ENCODE assay signal across 10 mouse cellular contexts in genomic region chr7:103806856-103807255, GRCm38 (mm10). TPM values are rescaled to one million over a fixed set of nuclear protein-coding genes. Genes with fewer than 3 reads are reported as not detected.
A peak's percentile ranks its signal among the peaks of the same experiment; 100 is the strongest.
DNase-seq lines count a peak whose midpoint lies in the region; ATAC-seq and TF ChIP-seq lines count a peak whose summit lies in the region.
"Had no signal": no experiment of that assay in that cellular context is flagged by ENCODE, and none has a peak within 500 bp of the region (broad histone marks: within the 10 kb centered on the region; RNA-seq: fewer than 3 reads in every experiment).

No protein-coding gene starts in this region.

- H3K9me3 ChIP-seq in neural tube, embryonic 15.5 days (replicated peaks) = no peaks in the 10 kb centered on the region
- no peaks in the 10 kb centered on the region for H3K9me3 ChIP-seq in intestine, postnatal 0 days (ENCODE audit: control insufficient read depth)
- H3K9me3 ChIP-seq in forebrain, embryonic 16.5 days (ENCODE audit: control insufficient read depth, low read length) = no peaks in the 10 kb centered on the region

- DNase-seq in gastrocnemius, adult 2 months = no peak
- DNase-seq in gastrocnemius, postnatal 25 days = no peak
- DNase-seq in neural tube, embryonic 10.5 days (ENCODE audit: extremely low spot score, low spot score) = peak; percentile 14
- peak; percentile 61 for DNase-seq in ZHBTc4 (ENCODE audit: low read depth, low spot score)
- DNase-seq in splenic B cell, adult 2 months (ENCODE audit: low read depth, low spot score) = peak; percentile 68

- TF ChIP-seq CTCF in gastrocnemius, adult 2 months (IDR thresholded peaks at IDR 0.05) = peak; percentile 45
- TF ChIP-seq CTCF in intestine, postnatal 0 days (IDR thresholded peaks at IDR 0.05; ENCODE audit: low read depth) = peak; percentile 73

- no peak overlapping the region for H3K4me3 ChIP-seq in gastrocnemius, adult 2 months
- H3K4me3 ChIP-seq in neural tube, embryonic 15.5 days (replicated peaks) = no peak overlapping the region
- no peak overlapping the region for H3K4me3 ChIP-seq in intestine, postnatal 0 days (ENCODE audit: low read depth, low read length)
- H3K4me3 ChIP-seq in forebrain, embryonic 16.5 days (replicated peaks; ENCODE audit: low read length) = no peak overlapping the region

- no peaks in the 10 kb centered on the region for H3K27me3 ChIP-seq in neural tube, embryonic 15.5 days (replicated peaks)
- no peaks in the 10 kb centered on the region for H3K27me3 ChIP-seq in intestine, postnatal 0 days (replicated peaks; ENCODE audit: control insufficient read depth, insufficient read depth, low read length)
- no peaks in the 10 kb centered on the region for H3K27me3 ChIP-seq in splenic B cell, adult 2 months (ENCODE audit: control insufficient read depth, insufficient read depth, low read length, poor library complexity, severe bottlenecking)
- no peaks in the 10 kb centered on the region for H3K27me3 ChIP-seq in forebrain, embryonic 16.5 days (replicated peaks; ENCODE audit: control insufficient read depth, insufficient read depth, low read length)

- no peak overlapping the region for H3K4me2 ChIP-seq in neural tube, embryonic 15.5 days
- H3K4me2 ChIP-seq in intestine, postnatal 0 days (replicated peaks; ENCODE audit: low read depth) = no peak overlapping the region
- no peak overlapping the region for H3K4me2 ChIP-seq in forebrain, embryonic 16.5 days (ENCODE audit: low read length)

- no peak overlapping the region for H3K27ac ChIP-seq in gastrocnemius, adult 2 months
- H3K27ac ChIP-seq in neural tube, embryonic 15.5 days (replicated peaks) = no peak overlapping the region
- H3K27ac ChIP-seq in intestine, postnatal 0 days (ENCODE audit: low read depth, low read length) = no peak overlapping the region
- no peak overlapping the region for H3K27ac ChIP-seq in forebrain, embryonic 16.5 days (ENCODE audit: low read length)

- no peak for ATAC-seq in neural tube, embryonic 15.5 days (ENCODE audit: low FRiP score)
- ATAC-seq in intestine, postnatal 0 days = no peak
- ATAC-seq in forebrain, embryonic 16.5 days = no peak

- H3K9ac ChIP-seq in neural tube, embryonic 15.5 days (replicated peaks) = no peak overlapping the region
- no peak overlapping the region for H3K9ac ChIP-seq in intestine, postnatal 0 days (ENCODE audit: low read depth, low read length)
- H3K9ac ChIP-seq in forebrain, embryonic 16.5 days (replicated peaks; ENCODE audit: low read depth, low read length) = no peak overlapping the region

- no peaks in the 10 kb centered on the region for H3K4me1 ChIP-seq in neural tube, embryonic 15.5 days
- H3K4me1 ChIP-seq in intestine, postnatal 0 days (replicated peaks; ENCODE audit: control insufficient read depth, insufficient read depth, low read length) = no peaks in the 10 kb centered on the region
- H3K4me1 ChIP-seq in forebrain, embryonic 16.5 days (replicated peaks; ENCODE audit: control insufficient read depth, insufficient read depth, low read length) = no peaks in the 10 kb centered on the region

- no peaks in the 10 kb centered on the region for H3K36me3 ChIP-seq in neural tube, embryonic 15.5 days
- no peaks in the 10 kb centered on the region for H3K36me3 ChIP-seq in intestine, postnatal 0 days (ENCODE audit: control insufficient read depth, insufficient read depth)
- H3K36me3 ChIP-seq in splenic B cell, adult 2 months (ENCODE audit: control insufficient read depth, insufficient read depth, low read length, poor library complexity, severe bottlenecking) = no peaks in the 10 kb centered on the region
- no peaks in the 10 kb centered on the region for H3K36me3 ChIP-seq in forebrain, embryonic 16.5 days (ENCODE audit: control insufficient read depth, insufficient read depth)

- intact Hi-C loops in gastrocnemius, adult 2 months (cut with DNase I) = no loop called here

- WGBS in neural tube, embryonic 15.5 days = 75% methylated on average over 1 of the region's 1 CpGs
- WGBS in intestine, postnatal 0 days = 57% methylated on average over 1 of the region's 1 CpGs
- 56% methylated on average over 1 of the region's 1 CpGs for WGBS in forebrain, embryonic 16.5 days

RNA-seq across cellular contexts. Expression of gene Hbb-bt, which starts 6.9 kb away (rescaled TPM):
- 10 to 100 TPM; 20.6 to 29.2 TPM for total RNA-seq in gastrocnemius, adult 2 months (2021)
- total RNA-seq in gastrocnemius, postnatal 25 days (2021) = 100 to 1,000 TPM in 1 of 2 experiments, 10 to 100 TPM in 1; 60.5 to 281 TPM
- 1,593 and 1,794 TPM in 2 replicates for polyA plus RNA-seq in neural tube, embryonic 15.5 days (2015; fragmentation: Nextera tagmentation; extraction: Ambion mirVana)
- 164 and 228 TPM in 2 replicates for polyA plus RNA-seq in intestine, postnatal 0 days (2015; fragmentation: Nextera tagmentation; extraction: Ambion mirVana)
- 1,171 and 1,472 TPM in 2 replicates for polyA plus RNA-seq in forebrain, embryonic 16.5 days (2015; fragmentation: Nextera tagmentation; extraction: Ambion mirVana)

RNA-seq across cellular contexts. Expression of gene Olfr67, which starts 15.2 kb away (rescaled TPM):
- not detected for total RNA-seq in gastrocnemius, adult 2 months (2021)
- total RNA-seq in gastrocnemius, postnatal 25 days (2021) = not detected
- not detected in 2 replicates for polyA plus RNA-seq in neural tube, embryonic 15.5 days (2015; fragmentation: Nextera tagmentation; extraction: Ambion mirVana)
- polyA plus RNA-seq in intestine, postnatal 0 days (2015; fragmentation: Nextera tagmentation; extraction: Ambion mirVana) = not detected in 2 replicates
- not detected in 2 replicates for polyA plus RNA-seq in forebrain, embryonic 16.5 days (2015; fragmentation: Nextera tagmentation; extraction: Ambion mirVana)
- total RNA-seq: layer of hippocampus, postnatal 36 days had no signal
- polyA plus RNA-seq: stomach, embryonic 14.5 days had no signal

RNA-seq across cellular contexts. Expression of gene Hbb-bs, which starts 21.0 kb away (rescaled TPM):
- 100 to 1,000 TPM; 210 to 301 TPM for total RNA-seq in gastrocnemius, adult 2 months (2021)
- total RNA-seq in gastrocnemius, postnatal 25 days (2021) = 1,000 to 10,000 TPM in 1 of 2 experiments, 100 to 1,000 TPM in 1; 504 to 2,205 TPM
- 4,647 and 5,279 TPM in 2 replicates for polyA plus RNA-seq in neural tube, embryonic 15.5 days (2015; fragmentation: Nextera tagmentation; extraction: Ambion mirVana)
- 726 and 1,073 TPM in 2 replicates for polyA plus RNA-seq in intestine, postnatal 0 days (2015; fragmentation: Nextera tagmentation; extraction: Ambion mirVana)
- polyA plus RNA-seq in forebrain, embryonic 16.5 days (2015; fragmentation: Nextera tagmentation; extraction: Ambion mirVana) = 3,869 and 4,747 TPM in 2 replicates

RNA-seq across cellular contexts. Expression of gene Olfr68, which starts 27.4 kb away (rescaled TPM):
- not detected for total RNA-seq in gastrocnemius, adult 2 months (2021)
- total RNA-seq in gastrocnemius, postnatal 25 days (2021) = not detected
- not detected in 2 replicates for polyA plus RNA-seq in neural tube, embryonic 15.5 days (2015; fragmentation: Nextera tagmentation; extraction: Ambion mirVana)
- polyA plus RNA-seq in intestine, postnatal 0 days (2015; fragmentation: Nextera tagmentation; extraction: Ambion mirVana) = not detected in 2 replicates
- not detected in 2 replicates for polyA plus RNA-seq in forebrain, embryonic 16.5 days (2015; fragmentation: Nextera tagmentation; extraction: Ambion mirVana)
- total RNA-seq: layer of hippocampus, postnatal 36 days had no signal
- polyA plus RNA-seq: stomach, embryonic 14.5 days had no signal

RNA-seq across cellular contexts. Expression of gene Hbb-bh2, which starts 33.5 kb away (rescaled TPM):
- not detected for total RNA-seq in gastrocnemius, adult 2 months (2021)
- not detected for total RNA-seq in gastrocnemius, postnatal 25 days (2021)
- not detected in 2 replicates for polyA plus RNA-seq in neural tube, embryonic 15.5 days (2015; fragmentation: Nextera tagmentation; extraction: Ambion mirVana)
- not detected in 2 replicates for polyA plus RNA-seq in intestine, postnatal 0 days (2015; fragmentation: Nextera tagmentation; extraction: Ambion mirVana)
- not detected in 2 replicates for polyA plus RNA-seq in forebrain, embryonic 16.5 days (2015; fragmentation: Nextera tagmentation; extraction: Ambion mirVana)
- total RNA-seq: layer of hippocampus, postnatal 36 days had no signal
- polyA plus RNA-seq: stomach, embryonic 14.5 days had no signal

Comparison
In these comparisons a context has a peak if more than half of its experiments do, and no peak if none do; other contexts are left out.
1. DNase-seq: peak in neural tube, embryonic 10.5 days (single experiment), ZHBTc4 (single experiment) and splenic B cell, adult 2 months (single experiment); none in gastrocnemius, adult 2 months (single experiment) and gastrocnemius, postnatal 25 days (single experiment).